Mouse (Mus musculus) olfactory bulb, adult 2 months (tissue): ENCODE results near the gene Abr.

Experiments used
- CTCF ChIP-seq: fragments of 200-500 bp; IDR thresholded peaks from 2 replicates; pipeline ENCODE4 v1.5.1; 2012; ENCODE audit warnings: low read depth, mild to moderate bottlenecking, low read length, moderate library complexity; ENCODE audit not compliant: insufficient read depth
- POLR2A ChIP-seq: fragments of 200-500 bp; IDR thresholded peaks from 2 replicates; pipeline ENCODE4 v1.6.1; 2012; ENCODE audit warnings: mild to moderate bottlenecking, low read depth, low read length, moderate library complexity; ENCODE audit not compliant: insufficient read depth

- TF ChIP-seq POLR2A (no peak), CTCF (no peak)
These were observed 23.4 kb downstream of the Abr start for GRCm38 (mm10) chr11:76598757-76599156.
